Mouse (Mus musculus) forebrain, embryonic 15.5 days (tissue): ENCODE results near the gene Med17. TPM values are rescaled to one million over a fixed set of nuclear protein-coding genes. Genes with fewer than 3 reads are reported as not detected.

ENCODE experiments used
- ATAC-seq: fragments of 200-750 bp; cut with Nextera tagmentation; replicated peaks from 2 replicates; pipeline ENCODE4 v1.8.0; 2017; ENCODE audit warnings: mild to moderate bottlenecking, moderate TSS enrichment, moderate library complexity
- H3K27ac ChIP-seq: fragments of 300-500 bp; sonication (generic); replicated peaks from 2 replicates; pipeline ENCODE4 v1.5.1; 2015; ENCODE audit warnings: mild to moderate bottlenecking, inconsistent platforms
- H3K27me3 ChIP-seq: fragments of 300-500 bp; sonication (generic); 2 replicates; pipeline ENCODE4 v1.6.1; 2015; ENCODE audit warnings: inconsistent platforms
- H3K36me3 ChIP-seq: fragments of 300-500 bp; sonication (generic); 2 replicates; pipeline ENCODE4 v1.6.1; 2015; ENCODE audit warnings: mild to moderate bottlenecking, inconsistent platforms
- H3K4me1 ChIP-seq: fragments of 300-500 bp; sonication (generic); 2 replicates; pipeline ENCODE4 v1.6.1; 2015; ENCODE audit warnings: inconsistent platforms
- H3K4me2 ChIP-seq: fragments of 300-500 bp; sonication (generic); replicated peaks from 2 replicates; pipeline ENCODE4 v1.6.1; 2015; ENCODE audit warnings: mild to moderate bottlenecking, inconsistent platforms
- H3K4me3 ChIP-seq: fragments of 300-500 bp; sonication (generic); 2 replicates; pipeline ENCODE4 v1.5.1; 2015; ENCODE audit warnings: mild to moderate bottlenecking, inconsistent platforms
- H3K9ac ChIP-seq: fragments of 300-500 bp; sonication (generic); replicated peaks from 2 replicates; pipeline ENCODE4 v1.6.1; 2015; ENCODE audit warnings: mild to moderate bottlenecking, inconsistent platforms
- H3K9me3 ChIP-seq: fragments of 300-500 bp; sonication (generic); 2 replicates; pipeline ENCODE4 v1.6.1; 2016; ENCODE audit warnings: inconsistent platforms
- WGBS: fragments of 180-500 bp; shearing (Covaris S2); methylation state at CpG from one replicate; pipeline ENCODE4 v1.1.7; 2015; ENCODE audit warnings: mixed read lengths; 5-methylcytosine and 5-hydroxymethylcytosine counted together
- polyA plus RNA-seq: library from polyadenylated mRNA; unstranded; fragments of >200 nt; fragmentation: Nextera tagmentation; extraction: Ambion mirVana; gene quantifications from 2 replicates; pipeline ENCODE4 v1.2.1, GENCODE M21; 2015

Med17 gene
- polyA plus RNA-seq, 1 experiment from 2014 or later = 43.5 TPM

DNA sequence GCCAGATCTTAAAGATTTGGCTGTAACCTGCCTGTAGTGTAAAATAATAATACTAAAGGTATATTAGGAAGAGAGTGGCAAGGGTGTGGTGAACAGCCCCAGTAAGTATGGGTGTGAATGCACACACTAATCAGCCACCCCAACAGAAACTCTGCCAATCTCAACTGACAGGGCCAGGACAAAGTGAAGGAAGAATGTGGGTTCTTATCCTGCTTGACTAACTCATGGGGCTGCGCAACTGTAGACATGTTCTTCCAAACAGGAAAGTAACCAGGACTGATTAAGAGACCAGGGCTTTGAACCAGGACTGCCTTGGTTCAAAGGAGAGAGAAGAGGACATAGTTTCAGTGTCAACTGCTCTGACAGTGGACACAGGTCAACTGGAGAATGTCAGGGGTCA lies 37.6 kb downstream of the Med17 start:
- 96% methylated on average over 1 of the region's 1 CpGs for WGBS
- Histone ChIP-seq H3K9ac (no peak overlapping the region), H3K9me3 (no peaks in the 10 kb centered on the region), H3K27me3 (no peaks in the 10 kb centered on the region), H3K36me3 (no peaks in the 10 kb centered on the region), H3K4me3 (no peak overlapping the region), H3K4me1 (peaks cover 12% of the 10 kb centered on the region), H3K4me2 (no peak overlapping the region), H3K27ac (no peak overlapping the region)
- no peak for ATAC-seq

DNA sequence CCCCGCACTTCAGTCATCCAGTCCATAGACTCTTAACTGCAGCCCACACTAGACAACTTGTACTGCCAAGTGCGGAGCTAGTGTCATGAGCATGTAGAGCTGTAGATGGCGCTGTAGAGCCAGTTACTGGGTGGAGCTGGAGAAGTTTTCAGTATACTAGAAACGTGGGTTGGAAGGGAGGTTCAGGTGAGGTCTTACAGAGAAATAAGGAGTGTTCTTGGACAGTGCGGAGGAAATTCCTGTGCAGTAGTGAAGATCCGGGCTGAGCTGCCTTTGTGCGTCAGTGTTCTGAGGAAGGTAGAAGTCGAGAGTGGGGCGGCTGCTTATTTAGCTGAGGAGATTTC lies 38.2 kb downstream of the Med17 start:
- H3K9me3 ChIP-seq = no peaks in the 10 kb centered on the region
- peaks cover 12% of the 10 kb centered on the region for H3K4me1 ChIP-seq
- H3K27me3 ChIP-seq = no peaks in the 10 kb centered on the region
- 46% methylated on average over 9 of the region's 9 CpGs for WGBS
- ATAC-seq = no peak
- H3K4me2 ChIP-seq = no peak overlapping the region
- H3K36me3 ChIP-seq = no peaks in the 10 kb centered on the region
- H3K9ac ChIP-seq = no peak overlapping the region
- no peak overlapping the region for H3K4me3 ChIP-seq
- H3K27ac ChIP-seq = no peak overlapping the region

DNA sequence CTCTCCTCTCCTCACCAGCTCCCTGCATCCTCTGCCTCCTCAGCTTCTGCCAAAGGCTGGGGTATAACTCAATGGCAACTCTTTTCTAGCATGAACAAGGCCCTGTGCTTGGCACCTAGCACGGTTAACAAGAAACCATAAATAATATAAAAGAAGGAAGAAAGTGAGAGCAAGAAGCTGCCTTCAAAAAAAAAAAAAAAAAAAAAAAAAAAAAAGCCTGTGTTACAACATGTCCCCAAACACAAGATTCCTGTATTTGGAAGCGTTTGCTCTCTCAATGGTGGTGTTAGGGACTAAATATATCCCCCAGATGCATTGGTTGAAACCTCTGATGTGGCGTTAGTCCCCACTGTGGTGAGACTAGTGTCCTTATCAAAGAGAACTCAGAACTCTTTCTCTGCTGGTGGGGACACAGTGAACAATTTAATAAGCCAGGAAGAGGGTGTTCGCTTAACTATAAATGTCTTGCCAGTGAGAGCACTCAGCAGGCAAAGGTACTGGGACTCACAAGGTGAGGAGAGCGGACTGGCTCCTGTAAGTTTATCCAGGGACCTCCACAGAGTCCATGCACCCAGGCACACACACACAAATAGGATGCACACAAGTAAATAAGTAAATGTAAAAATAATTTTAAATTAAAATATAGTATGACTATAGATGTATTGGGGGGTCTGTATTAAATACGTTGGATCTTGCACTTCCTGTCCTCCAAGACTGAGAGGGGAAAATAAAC lies 38.7 kb downstream of the Med17 start:
- 70% methylated on average over 6 of the region's 6 CpGs for WGBS
- no peak for ATAC-seq

GRCm38 (mm10) chr9:15240006-15240405 lies 39.7 kb downstream of the Med17 start:
- 92% methylated on average over 6 of the region's 6 CpGs for WGBS
- Histone ChIP-seq H3K27me3 (no peaks in the 10 kb centered on the region), H3K4me3 (peak overlapping the region; percentile 52; the same call in 1 of the 2 replicates), H3K36me3 (no peaks in the 10 kb centered on the region), H3K4me1 (peaks cover 12% of the 10 kb centered on the region), H3K9ac (no peak overlapping the region), H3K4me2 (peak overlapping the region; percentile 79; the same call in 1 of the 2 replicates), H3K27ac (no peak overlapping the region), H3K9me3 (no peaks in the 10 kb centered on the region)
- ATAC-seq = no peak

More for the DNA sequence above, 38.7 kb downstream of the Med17 start:
- Histone ChIP-seq H3K4me2 (no peak overlapping the region), H3K4me1 (peaks cover 12% of the 10 kb centered on the region), H3K27me3 (no peaks in the 10 kb centered on the region), H3K9me3 (no peaks in the 10 kb centered on the region), H3K4me3 (no peak overlapping the region), H3K27ac (no peak overlapping the region), H3K36me3 (no peaks in the 10 kb centered on the region), H3K9ac (no peak overlapping the region)

- Histone ChIP-seq H3K9ac (peak within 1 kb of the TSS; percentile 64), H3K4me1 (peaks cover 12% of the 10 kb centered on the region), H3K4me2 (peak within 1 kb of the TSS; percentile 79), H3K27ac (peak within 1 kb of the TSS; percentile 36), H3K9me3 (no peaks in the 10 kb centered on the region), H3K27me3 (no peaks in the 10 kb centered on the region), H3K4me3 (peak within 1 kb of the TSS; percentile 52), H3K36me3 (no peaks in the 10 kb centered on the region)
- peak; percentile 92 for ATAC-seq
- WGBS = 4% methylated on average over 35 of the region's 35 CpGs
These were observed 40.4 kb downstream of the Med17 start, which contains the start of gene Vstm5 for GRCm38 (mm10) chr9:15239042-15239925. TSS of gene Vstm5 (plus strand) at chr9:15239045.

DNA sequence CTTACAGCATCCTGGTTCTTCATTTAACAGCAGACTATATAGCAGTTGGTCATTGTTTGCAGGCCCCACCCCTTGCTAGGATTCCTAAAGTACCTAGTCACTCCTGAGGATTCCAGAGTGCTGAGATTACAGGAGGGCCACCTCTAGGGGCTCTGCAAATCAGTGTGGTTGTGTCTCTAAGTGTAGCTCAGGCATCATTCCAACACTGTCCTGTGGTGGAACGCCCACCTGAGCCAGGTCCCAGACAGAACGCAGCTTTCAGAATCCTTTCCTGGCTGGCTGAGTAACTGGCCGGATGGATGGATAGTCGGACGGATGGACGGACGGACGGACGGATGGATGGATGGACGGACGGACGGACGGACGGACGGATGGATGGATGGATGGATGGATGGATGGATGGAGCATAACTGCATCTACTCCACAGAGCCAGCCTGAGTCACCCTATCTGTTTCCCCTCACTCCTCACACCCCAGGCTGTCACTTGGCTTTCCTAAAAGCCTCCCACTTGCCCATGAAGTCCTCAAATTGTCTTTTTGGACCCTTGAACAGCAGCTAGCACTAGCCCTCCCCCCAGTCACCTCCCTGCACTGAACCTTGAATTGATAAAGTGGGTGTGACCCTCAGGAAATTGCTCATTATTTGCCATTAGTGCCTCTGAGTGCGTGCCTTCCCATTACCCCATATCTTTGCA lies 41.3 kb downstream of the Med17 start:
- 81% methylated on average over 16 of the region's 16 CpGs for WGBS

DNA sequence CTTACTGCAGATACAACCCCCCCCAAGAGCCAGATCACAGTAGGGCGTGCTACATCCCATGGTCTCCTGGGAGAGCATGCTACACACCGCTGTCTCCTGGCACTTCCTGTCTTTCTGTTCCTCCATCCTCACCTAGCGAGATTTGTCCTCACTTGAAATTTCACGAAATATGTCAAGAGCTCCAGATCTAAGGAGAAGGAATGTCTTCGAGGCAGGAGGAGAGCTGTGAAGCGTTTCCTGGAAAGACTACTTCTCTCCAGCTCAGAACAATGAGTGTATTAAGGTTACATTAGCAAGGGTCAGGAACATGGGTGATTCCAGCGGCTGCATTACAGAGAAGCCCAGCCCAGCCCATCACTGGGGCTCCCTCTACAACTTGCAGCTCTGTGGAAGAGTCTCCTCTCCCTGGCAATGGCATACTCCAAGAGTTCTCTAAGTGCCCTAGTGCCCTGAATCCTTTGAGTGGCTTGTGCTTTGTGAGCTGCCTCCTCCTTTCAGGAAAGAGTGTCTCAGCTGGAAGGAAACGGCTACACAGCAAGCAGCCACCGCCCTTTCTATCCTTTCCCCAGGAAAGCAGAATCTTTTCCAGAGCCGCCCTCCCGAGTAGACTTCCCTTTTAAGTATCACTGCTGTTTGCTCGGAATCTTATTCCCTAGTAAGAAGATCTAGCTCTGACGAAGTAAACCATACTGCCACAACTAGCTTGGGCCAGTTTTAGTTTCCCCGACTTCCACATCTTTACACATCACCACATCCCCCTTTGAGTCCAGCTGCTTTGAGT lies 42.0 kb downstream of the Med17 start:
- Histone ChIP-seq H3K36me3 (no peaks in the 10 kb centered on the region), H3K9me3 (no peaks in the 10 kb centered on the region), H3K9ac (no peak overlapping the region), H3K27me3 (no peaks in the 10 kb centered on the region), H3K27ac (no peak overlapping the region), H3K4me1 (peaks cover 12% of the 10 kb centered on the region), H3K4me2 (no peak overlapping the region), H3K4me3 (no peak overlapping the region)
- WGBS = 58% methylated on average over 14 of the region's 14 CpGs
- no peak for ATAC-seq

More for the DNA sequence above, 41.3 kb downstream of the Med17 start:
- H3K9me3 ChIP-seq = no peaks in the 10 kb centered on the region
- H3K4me2 ChIP-seq = peak overlapping the region; percentile 79
- H3K9ac ChIP-seq = peak overlapping the region; percentile 64
- H3K27me3 ChIP-seq = no peaks in the 10 kb centered on the region
- ATAC-seq = peak; percentile 49; the same call in 1 of the 2 replicates
- peak overlapping the region; percentile 52 for H3K4me3 ChIP-seq
- peaks cover 12% of the 10 kb centered on the region for H3K4me1 ChIP-seq
- no peak overlapping the region for H3K27ac ChIP-seq
- no peaks in the 10 kb centered on the region for H3K36me3 ChIP-seq

DNA sequence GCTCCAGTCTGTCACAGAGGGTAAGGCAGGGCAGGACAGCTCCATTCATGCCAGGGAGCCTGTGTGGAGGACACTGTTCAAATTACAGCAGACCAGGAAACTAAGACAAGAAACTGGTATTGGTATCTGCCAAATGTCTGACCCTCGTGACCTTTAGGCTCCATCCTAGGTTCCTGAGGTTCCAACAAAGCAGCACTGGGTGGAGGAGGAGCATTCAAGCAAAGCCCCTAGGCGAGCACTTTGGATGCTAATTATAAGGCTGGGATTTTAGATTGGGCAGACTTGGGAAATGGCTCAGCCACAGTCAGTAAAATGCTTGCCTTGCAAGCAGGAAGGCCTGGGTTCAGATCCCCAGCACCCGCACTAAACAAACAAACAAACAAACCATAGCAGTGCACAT lies 43.7 kb downstream of the Med17 start:
- WGBS = 69% methylated on average over 3 of the region's 3 CpGs
- Histone ChIP-seq H3K4me2 (no peak overlapping the region), H3K27ac (no peak overlapping the region), H3K9me3 (no peaks in the 10 kb centered on the region), H3K9ac (no peak overlapping the region), H3K4me1 (peaks cover 12% of the 10 kb centered on the region), H3K4me3 (no peak overlapping the region), H3K27me3 (no peaks in the 10 kb centered on the region), H3K36me3 (no peaks in the 10 kb centered on the region)
- no peak for ATAC-seq

DNA sequence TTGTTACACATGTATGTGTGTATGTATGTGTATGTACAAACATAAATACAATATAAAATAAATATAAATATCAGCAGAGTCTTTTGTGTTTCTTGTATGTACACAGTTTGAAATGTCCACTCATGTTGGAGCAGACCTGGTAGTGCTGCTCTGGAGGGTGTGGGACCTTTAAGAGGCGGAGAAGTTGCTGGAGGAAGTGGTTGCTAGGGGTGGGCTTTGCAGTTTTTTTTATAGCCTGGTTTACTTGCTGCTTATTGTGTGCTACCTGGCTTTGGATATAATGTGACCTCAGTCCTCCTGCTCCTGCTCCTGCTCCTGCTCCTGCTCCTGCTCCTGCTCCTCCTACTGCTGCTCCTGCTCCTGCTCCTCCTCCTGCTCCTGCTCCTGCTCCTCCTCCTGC lies 46.1 kb downstream of the Med17 start:
- 97% methylated on average over 1 of the region's 1 CpGs for WGBS
- no peak overlapping the region for H3K4me3 ChIP-seq

DNA sequence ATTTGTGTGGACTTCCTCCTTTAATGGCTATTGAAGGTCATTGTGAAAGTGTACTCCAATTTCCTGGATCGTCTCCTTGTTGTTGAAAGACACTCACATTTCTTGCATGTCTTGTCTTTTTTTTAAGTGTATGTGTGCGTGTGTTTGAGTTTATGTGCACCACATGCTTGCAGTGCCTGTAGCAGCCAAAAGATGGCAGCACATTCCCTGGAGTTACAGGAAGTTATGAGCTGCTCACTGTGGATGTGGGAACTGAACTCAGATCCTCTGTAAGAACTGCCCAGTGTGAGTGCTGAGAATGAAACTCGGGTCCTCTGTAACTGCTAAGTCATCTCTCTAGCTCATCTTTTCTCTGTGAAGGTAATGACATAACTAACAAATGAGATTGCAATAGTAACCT lies 47.3 kb downstream of the Med17 start:
- no peak overlapping the region for H3K9ac ChIP-seq
- no peak overlapping the region for H3K27ac ChIP-seq
- H3K27me3 ChIP-seq = no peaks in the 10 kb centered on the region
- H3K4me2 ChIP-seq = no peak overlapping the region
- H3K9me3 ChIP-seq = no peaks in the 10 kb centered on the region
- H3K4me3 ChIP-seq = no peak overlapping the region
- no peaks in the 10 kb centered on the region for H3K36me3 ChIP-seq
- H3K4me1 ChIP-seq = no peaks in the 10 kb centered on the region
- ATAC-seq = no peak
- WGBS = 92% methylated on average over 3 of the region's 3 CpGs

More for the DNA sequence above, 46.1 kb downstream of the Med17 start:
- Histone ChIP-seq H3K4me2 (no peak overlapping the region), H3K36me3 (no peaks in the 10 kb centered on the region), H3K4me1 (peaks cover 3% of the 10 kb centered on the region), H3K27me3 (no peaks in the 10 kb centered on the region), H3K9ac (no peak overlapping the region), H3K9me3 (no peaks in the 10 kb centered on the region), H3K27ac (no peak overlapping the region)
- no peak for ATAC-seq

DNA sequence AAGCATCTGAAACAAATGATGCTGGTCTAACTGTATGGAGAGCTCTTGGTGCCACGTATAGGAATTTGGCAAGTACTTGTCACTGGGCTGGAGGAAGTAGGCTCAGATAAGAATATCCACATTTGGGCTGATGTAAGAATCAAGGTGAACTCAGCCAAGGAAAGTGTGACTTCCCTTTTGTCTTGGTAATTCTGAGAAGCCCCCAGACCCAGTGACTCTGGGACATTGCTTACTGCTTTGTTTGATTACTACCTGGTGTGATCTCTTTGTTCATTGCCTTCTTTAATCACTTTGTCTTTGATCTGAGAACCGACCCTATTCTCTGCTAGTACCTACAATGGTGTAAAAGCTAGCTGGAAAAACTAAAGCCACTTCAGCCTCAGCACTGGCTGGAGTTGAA lies 54.8 kb downstream of the Med17 start:
- no peak for ATAC-seq
- Histone ChIP-seq H3K4me3 (no peak overlapping the region), H3K9ac (no peak overlapping the region), H3K9me3 (no peaks in the 10 kb centered on the region), H3K4me2 (no peak overlapping the region), H3K27ac (no peak overlapping the region), H3K4me1 (no peaks in the 10 kb centered on the region), H3K36me3 (no peaks in the 10 kb centered on the region), H3K27me3 (no peaks in the 10 kb centered on the region)
- WGBS = 51% methylated on average over 2 of the region's 2 CpGs
